Mouse (Mus musculus) lung, embryonic 16.5 days (tissue): ENCODE data around the gene Mab21l3. TPM values are rescaled to one million over a fixed set of nuclear protein-coding genes. Genes with fewer than 3 reads are reported as not detected.
A peak's percentile ranks its signal among the peaks of the same experiment; 100 is the strongest.

Experiments used
- ATAC-seq: fragments of 200-750 bp; cut with Nextera tagmentation; 2 replicates; pipeline ENCODE4 v1.8.0; 2017; ENCODE audit warnings: low read depth, mild to moderate bottlenecking, moderate library complexity
- H3K27ac ChIP-seq: fragments of 300-500 bp; sonication (generic); 2 replicates; pipeline ENCODE4 v1.5.1; 2014; ENCODE audit warnings: mild to moderate bottlenecking, control low read depth, low read length
- H3K27me3 ChIP-seq: fragments of 300-500 bp; sonication (generic); 2 replicates; pipeline ENCODE4 v1.6.1; 2014; ENCODE audit warnings: low read depth, low read length, mixed read lengths; ENCODE audit not compliant: control insufficient read depth, insufficient read depth
- H3K36me3 ChIP-seq: fragments of 300-500 bp; sonication (generic); 2 replicates; pipeline ENCODE4 v1.6.1; 2014; ENCODE audit warnings: low read length; ENCODE audit not compliant: control insufficient read depth, insufficient read depth
- H3K4me1 ChIP-seq: fragments of 300-500 bp; sonication (generic); replicated peaks from 2 replicates; pipeline ENCODE4 v1.6.1; 2014; ENCODE audit warnings: low read length, mixed read lengths; ENCODE audit not compliant: control insufficient read depth, insufficient read depth
- H3K4me2 ChIP-seq: fragments of 300-500 bp; sonication (generic); 2 replicates; pipeline ENCODE4 v1.6.1; 2014; ENCODE audit warnings: low read depth, low read length, control low read depth
- H3K4me3 ChIP-seq: fragments of 300-500 bp; sonication (generic); 2 replicates; pipeline ENCODE4 v1.5.1; 2014; ENCODE audit warnings: mild to moderate bottlenecking, low read length, control low read depth
- H3K9ac ChIP-seq: fragments of 300-500 bp; sonication (generic); 2 replicates; pipeline ENCODE4 v1.6.1; 2014; ENCODE audit warnings: low read length, control low read depth
- H3K9me3 ChIP-seq: fragments of 300-500 bp; sonication (generic); 2 replicates; pipeline ENCODE4 v1.6.1; 2016; ENCODE audit warnings: low read length; ENCODE audit not compliant: control insufficient read depth
- WGBS: fragments of 180-500 bp; shearing (Covaris S2); extraction: QIAGEN DNeasy Blood & Tissue Kit; methylation state at CpG from one replicate; pipeline ENCODE4 v1.1.7; 2014; 5-methylcytosine and 5-hydroxymethylcytosine counted together
- polyA plus RNA-seq: library from polyadenylated mRNA; unstranded; fragments of >200 nt; fragmentation: Nextera tagmentation; extraction: Ambion mirVana; gene quantifications from 2 replicates; pipeline ENCODE4 v1.2.1, GENCODE M21; 2015

Mab21l3 gene
- polyA plus RNA-seq, 1 experiment from 2014 or later = 0.43 TPM

GRCm38 (mm10) chr3:101784768-101785424 lies 63.9 kb downstream of the Mab21l3 start:
- no peak overlapping the region for H3K4me3 ChIP-seq
- no peak overlapping the region for H3K4me2 ChIP-seq
- H3K27me3 ChIP-seq = no peaks in the 10 kb centered on the region
- no peak for ATAC-seq
- H3K9ac ChIP-seq = no peak overlapping the region
- H3K36me3 ChIP-seq = no peaks in the 10 kb centered on the region
- 68% methylated on average over 10 of the region's 10 CpGs for WGBS
- 0 out of 2 replicates have a peak, but pooled peaks cover 4% of the 10 kb centered on the region for H3K4me1 ChIP-seq
- H3K27ac ChIP-seq = no peak overlapping the region
- H3K9me3 ChIP-seq = no peaks in the 10 kb centered on the region

- H3K36me3 ChIP-seq = no peaks in the 10 kb centered on the region
- no peaks in the 10 kb centered on the region for H3K9me3 ChIP-seq
- WGBS = 56% methylated on average over 2 of the region's 2 CpGs
- no peak overlapping the region for H3K27ac ChIP-seq
- no peaks in the 10 kb centered on the region for H3K27me3 ChIP-seq
- no peak overlapping the region for H3K4me3 ChIP-seq
- ATAC-seq = no peak
- peaks cover 4% of the 10 kb centered on the region; the same call in 1 of the 2 replicates for H3K4me1 ChIP-seq
- no peak overlapping the region for H3K9ac ChIP-seq
- H3K4me2 ChIP-seq = no peak overlapping the region
Observed at GRCm38 (mm10) chr3:101783793-101784192, 65.0 kb downstream of the Mab21l3 start.

- no peak overlapping the region for H3K4me3 ChIP-seq
- H3K4me1 ChIP-seq = peaks cover 4% of the 10 kb centered on the region; the same call in 1 of the 2 replicates
- no peak overlapping the region for H3K27ac ChIP-seq
- H3K36me3 ChIP-seq = no peaks in the 10 kb centered on the region
- H3K4me2 ChIP-seq = no peak overlapping the region
- WGBS = 26% methylated on average over 6 of the region's 6 CpGs
- H3K9me3 ChIP-seq = no peaks in the 10 kb centered on the region
- no peak overlapping the region for H3K9ac ChIP-seq
- ATAC-seq = no peak
- no peaks in the 10 kb centered on the region for H3K27me3 ChIP-seq
Observed at GRCm38 (mm10) chr3:101780874-101781483, 67.8 kb downstream of the Mab21l3 start.

GRCm38 (mm10) chr3:101778896-101779665 lies 69.7 kb downstream of the Mab21l3 start:
- H3K9ac ChIP-seq = no peak overlapping the region
- H3K27me3 ChIP-seq = no peaks in the 10 kb centered on the region
- H3K36me3 ChIP-seq = no peaks in the 10 kb centered on the region
- H3K4me2 ChIP-seq = peak overlapping the region; percentile 22
- ATAC-seq = peak; percentile 84
- WGBS = 51% methylated on average over 16 of the region's 16 CpGs
- peak overlapping the region; percentile 69 for H3K27ac ChIP-seq
- no peaks in the 10 kb centered on the region for H3K9me3 ChIP-seq
- H3K4me1 ChIP-seq = peaks cover 4% of the 10 kb centered on the region; the same call in 1 of the 2 replicates
- no peak overlapping the region for H3K4me3 ChIP-seq

- WGBS = 88% methylated on average over 8 of the region's 8 CpGs
- ATAC-seq = no peak
Observed at GRCm38 (mm10) chr3:101775732-101776131, 73.0 kb downstream of the Mab21l3 start.

GRCm38 (mm10) chr3:101770540-101770939 lies 78.2 kb downstream of the Mab21l3 start:
- H3K4me3 ChIP-seq = no peak overlapping the region
- WGBS = 73% methylated on average over 3 of the region's 3 CpGs

More at GRCm38 (mm10) chr3:101775732-101776131, 73.0 kb downstream of the Mab21l3 start:
- Histone ChIP-seq H3K9me3 (no peaks in the 10 kb centered on the region), H3K36me3 (no peaks in the 10 kb centered on the region), H3K27ac (no peak overlapping the region), H3K4me3 (no peak overlapping the region), H3K9ac (no peak overlapping the region), H3K27me3 (no peaks in the 10 kb centered on the region), H3K4me2 (no peak overlapping the region), H3K4me1 (no peaks in the 10 kb centered on the region; the same call in 1 of the 2 replicates)

GRCm38 (mm10) chr3:101763566-101763965 lies 85.2 kb downstream of the Mab21l3 start:
- no peaks in the 10 kb centered on the region for H3K9me3 ChIP-seq
- H3K4me3 ChIP-seq = no peak overlapping the region
- no peak overlapping the region for H3K27ac ChIP-seq
- peaks cover 2% of the 10 kb centered on the region; the same call in 1 of the 2 replicates for H3K4me1 ChIP-seq
- no peak overlapping the region for H3K4me2 ChIP-seq
- no peak overlapping the region for H3K9ac ChIP-seq
- no peaks in the 10 kb centered on the region for H3K36me3 ChIP-seq
- no peak for ATAC-seq
- H3K27me3 ChIP-seq = no peaks in the 10 kb centered on the region

More at GRCm38 (mm10) chr3:101770540-101770939, 78.2 kb downstream of the Mab21l3 start:
- H3K9me3 ChIP-seq = peaks cover 3% of the 10 kb centered on the region; the same call in 1 of the 2 replicates
- peaks cover 2% of the 10 kb centered on the region; the same call in 1 of the 2 replicates for H3K4me1 ChIP-seq
- ATAC-seq = no peak
- no peak overlapping the region for H3K9ac ChIP-seq
- H3K27me3 ChIP-seq = no peaks in the 10 kb centered on the region
- no peak overlapping the region for H3K27ac ChIP-seq
- no peaks in the 10 kb centered on the region for H3K36me3 ChIP-seq
- no peak overlapping the region for H3K4me2 ChIP-seq
